Mouse (Mus musculus) megakaryocyte, embryonic 14.5 days (primary cell): ENCODE results near the gene Acy3.

Source experiments
- FLI1 ChIP-seq: IDR thresholded peaks from 2 replicates; pipeline ENCODE4 v1.6.1; 2012; ENCODE audit warnings: low read length, inconsistent platforms, mixed read lengths
- GATA1 ChIP-seq: IDR thresholded peaks from 3 replicates; pipeline ENCODE4 v1.6.1; 2012; ENCODE audit warnings: mixed read lengths, low read length, inconsistent platforms, borderline replicate concordance

DNA sequence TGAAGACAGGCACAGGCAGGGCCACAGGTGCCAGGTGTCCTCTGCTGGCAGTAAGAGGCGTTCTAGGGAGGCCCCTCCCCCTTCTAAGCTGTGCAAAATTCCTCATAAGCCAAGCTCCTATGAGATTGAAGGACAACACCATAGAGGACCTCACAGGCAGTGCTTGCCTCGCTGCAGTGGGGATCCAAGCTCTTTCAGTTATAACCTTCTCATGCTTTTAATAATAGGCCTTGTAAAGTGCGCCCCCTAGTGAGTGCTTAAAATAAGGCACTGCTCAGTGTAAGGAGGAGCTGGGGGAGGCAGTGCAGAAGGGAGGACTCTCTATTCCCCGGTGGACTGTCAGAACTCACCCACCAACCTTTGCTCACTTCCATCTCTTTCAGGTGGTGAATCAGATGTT is 6.1 kb upstream of the Acy3 start:
- TF ChIP-seq GATA1 = no peak
- no peak for TF ChIP-seq FLI1
